In the genomic region with DNA sequence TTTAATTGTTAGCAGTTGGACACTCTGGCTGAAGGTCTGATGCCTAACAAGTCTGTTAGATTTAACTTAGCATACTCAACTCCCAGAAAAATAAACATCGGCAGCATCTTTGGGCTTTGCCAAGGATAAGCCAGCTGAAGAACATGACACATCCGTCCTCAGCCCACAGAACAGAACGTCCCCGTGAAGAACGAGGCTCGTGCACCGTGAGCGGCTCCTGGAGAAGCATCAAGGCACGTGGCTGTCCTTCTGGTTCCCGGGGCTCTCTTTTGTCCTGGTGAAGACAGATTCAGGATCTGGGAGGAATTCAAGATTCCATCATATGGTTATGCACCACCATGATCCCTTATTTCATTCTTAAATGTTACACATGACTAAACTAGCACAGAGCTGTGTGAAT, we compare ENCODE assay signal across 14 mouse cellular contexts.
DNase-seq lines count a peak whose midpoint lies in the region.
"Had no signal": no experiment of that assay in that cellular context is flagged by ENCODE, and none has a peak within 500 bp of the region (broad histone marks: within the 10 kb centered on the region; RNA-seq: fewer than 3 reads in every experiment).

No protein-coding gene starts in this region.

- peak; percentile 36 to 53 for DNase-seq in heart, adult 18-20 months
- DNase-seq in heart, embryonic 10.5 days (ENCODE audit: low spot score): no peak
- DNase-seq in right cerebral cortex, adult 18-20 months: peak; percentile 89
- no peak for DNase-seq in right cerebral cortex, postnatal 4 days
- DNase-seq in left cerebral cortex, postnatal 14 days (ENCODE audit: low spot score in 2 of 2): peak; percentile 73 to 92
- peak; percentile 78 for DNase-seq in telencephalon, adult 2 months (ENCODE audit: low read depth, low spot score)
- no peak for DNase-seq in urinary bladder, postnatal 4 days (ENCODE audit: low spot score in 2 of 2)
- no peak for DNase-seq in cerebellum, postnatal 10 days
- DNase-seq: cerebellum, postnatal 25 days; thymus, postnatal 25 days had no signal

- intact Hi-C loops in left cerebral cortex, postnatal 14 days (cut with DNase I): no loop called here

- H3K4me3 ChIP-seq in heart, embryonic 10.5 days: no peak overlapping the region
- H3K4me3 ChIP-seq: embryonic facial prominence, embryonic 13.5 days; forebrain, embryonic 12.5 days; hindbrain, embryonic 12.5 days; lung, embryonic 15.5 days had no signal

- 82% methylated on average over 10 of the region's 10 CpGs for WGBS in heart, embryonic 10.5 days

- no peaks in the 10 kb centered on the region for H3K27me3 ChIP-seq in heart, embryonic 10.5 days (ENCODE audit: insufficient read depth, poor library complexity, severe bottlenecking)
- H3K27me3 ChIP-seq: embryonic facial prominence, embryonic 13.5 days; forebrain, embryonic 12.5 days; hindbrain, embryonic 12.5 days; lung, embryonic 15.5 days had no signal

- no peaks in the 10 kb centered on the region for H3K4me1 ChIP-seq in heart, embryonic 10.5 days
- H3K4me1 ChIP-seq: embryonic facial prominence, embryonic 13.5 days; forebrain, embryonic 12.5 days; hindbrain, embryonic 12.5 days; lung, embryonic 15.5 days had no signal

- H3K27ac ChIP-seq in heart, embryonic 10.5 days: no peak overlapping the region
- H3K27ac ChIP-seq: embryonic facial prominence, embryonic 13.5 days; forebrain, embryonic 12.5 days; hindbrain, embryonic 12.5 days; lung, embryonic 15.5 days had no signal

- H3K36me3 ChIP-seq in heart, embryonic 10.5 days: no peaks in the 10 kb centered on the region
- H3K36me3 ChIP-seq: hindbrain, embryonic 12.5 days; lung, embryonic 15.5 days had no signal

- H3K9me3 ChIP-seq in heart, embryonic 10.5 days: no peaks in the 10 kb centered on the region
- H3K9me3 ChIP-seq: embryonic facial prominence, embryonic 13.5 days; forebrain, embryonic 12.5 days; hindbrain, embryonic 12.5 days; lung, embryonic 15.5 days had no signal

Comparison
In these comparisons a context has a peak if more than half of its experiments do, and no peak if none do; other contexts are left out.
1. DNase-seq: peak in heart, adult 18-20 months (2 of 2), right cerebral cortex, adult 18-20 months (single experiment), left cerebral cortex, postnatal 14 days (2 of 2) and telencephalon, adult 2 months (single experiment); none in heart, embryonic 10.5 days (single experiment), right cerebral cortex, postnatal 4 days (single experiment), urinary bladder, postnatal 4 days (0 of 2) and cerebellum, postnatal 10 days (0 of 2).